Mouse (Mus musculus): ENCODE results near the gene Lcn12. TPM values are rescaled to one million over a fixed set of nuclear protein-coding genes. Genes with fewer than 3 reads are reported as not detected.

The Lcn12 gene
- polyA plus RNA-seq, 1 experiment from 2014 or later = not detected

- Histone ChIP-seq H3K9me3 (no peaks in the 10 kb centered on the region), H3K27me3 (no peaks in the 10 kb centered on the region), H3K36me3 (no peaks in the 10 kb centered on the region), H3K4me3 (no peak overlapping the region), H3K4me2 (no peak overlapping the region), H3K27ac (no peak overlapping the region), H3K4me1 (replicated peaks) (peaks cover 27% of the 10 kb centered on the region), H3K9ac (no peak overlapping the region)
- 78% methylated on average over 14 of the region's 14 CpGs for WGBS
- no peak for ATAC-seq (ENCODE audit: low FRiP score)
These were observed 26.0 kb downstream of the Lcn12 start for GRCm38 (mm10) chr2:25467606-25468303.

- ATAC-seq (ENCODE audit: low FRiP score) = no peak
- Histone ChIP-seq H3K9ac (peak overlapping the region; percentile 29; the same call in 1 of the 2 replicates), H3K27ac (no peak overlapping the region)
These were observed 27.7 kb downstream of the Lcn12 start for GRCm38 (mm10) chr2:25465816-25466635.

GRCm38 (mm10) chr2:25465256-25465655, 28.5 kb downstream of the Lcn12 start:
- no peak for ATAC-seq (ENCODE audit: low FRiP score)

More at GRCm38 (mm10) chr2:25465816-25466635, 27.7 kb downstream of the Lcn12 start:
- WGBS = 59% methylated on average over 10 of the region's 10 CpGs
- Histone ChIP-seq H3K4me1 (replicated peaks) (peaks cover 35% of the 10 kb centered on the region), H3K9me3 (no peaks in the 10 kb centered on the region), H3K36me3 (no peaks in the 10 kb centered on the region), H3K27me3 (no peaks in the 10 kb centered on the region), H3K4me3 (no peak overlapping the region), H3K4me2 (no peak overlapping the region)

GRCm38 (mm10) chr2:25463630-25464029, 30.1 kb downstream of the Lcn12 start:
- H3K4me1 ChIP-seq (replicated peaks) = peaks cover 35% of the 10 kb centered on the region
- no peaks in the 10 kb centered on the region for H3K27me3 ChIP-seq
- no peak overlapping the region for H3K9ac ChIP-seq
- ATAC-seq (ENCODE audit: low FRiP score) = no peak
- no peak overlapping the region for H3K4me3 ChIP-seq
- no peak overlapping the region for H3K4me2 ChIP-seq
- no peak overlapping the region for H3K27ac ChIP-seq
- peaks cover 9% of the 10 kb centered on the region for H3K36me3 ChIP-seq
- no peaks in the 10 kb centered on the region for H3K9me3 ChIP-seq
- 86% methylated on average over 3 of the region's 3 CpGs for WGBS

More at GRCm38 (mm10) chr2:25465256-25465655, 28.5 kb downstream of the Lcn12 start:
- H3K27me3 ChIP-seq = no peaks in the 10 kb centered on the region
- WGBS = 89% methylated on average over 2 of the region's 2 CpGs
- no peak overlapping the region for H3K4me2 ChIP-seq
- no peak overlapping the region for H3K4me3 ChIP-seq
- no peak overlapping the region for H3K9ac ChIP-seq
- no peaks in the 10 kb centered on the region for H3K9me3 ChIP-seq
- H3K4me1 ChIP-seq (replicated peaks) = peaks cover 35% of the 10 kb centered on the region
- H3K27ac ChIP-seq = no peak overlapping the region
- no peaks in the 10 kb centered on the region for H3K36me3 ChIP-seq

GRCm38 (mm10) chr2:25461407-25461806, 32.3 kb downstream of the Lcn12 start:
- 0 out of 2 replicates have a peak, but pooled peaks have one; percentile 8 for ATAC-seq (ENCODE audit: low FRiP score)
- peak overlapping the region; percentile 91 for H3K27ac ChIP-seq

GRCm38 (mm10) chr2:25460551-25461309, 33.0 kb downstream of the Lcn12 start, which contains the start of gene Paxx:
Gene Paxx (minus strand): TSS chr2:25461094.
- Histone ChIP-seq H3K27me3 (no peaks in the 10 kb centered on the region), H3K27ac (peak within 1 kb of the TSS; percentile 91), H3K4me3 (peak within 1 kb of the TSS; percentile 59), H3K36me3 (peaks cover 23% of the 10 kb centered on the region), H3K9me3 (no peaks in the 10 kb centered on the region), H3K4me1 (replicated peaks) (peaks cover 27% of the 10 kb centered on the region), H3K9ac (peak within 1 kb of the TSS; percentile 83), H3K4me2 (peak within 1 kb of the TSS; percentile 94)
- under 1% methylated on average over 48 of the region's 48 CpGs for WGBS
- peak; percentile 89 for ATAC-seq (ENCODE audit: low FRiP score)

More at GRCm38 (mm10) chr2:25461407-25461806, 32.3 kb downstream of the Lcn12 start:
- Histone ChIP-seq H3K4me2 (peak overlapping the region; percentile 94), H3K27me3 (no peaks in the 10 kb centered on the region), H3K4me1 (replicated peaks) (peaks cover 30% of the 10 kb centered on the region), H3K9me3 (no peaks in the 10 kb centered on the region), H3K9ac (peak overlapping the region; percentile 68), H3K36me3 (peaks cover 23% of the 10 kb centered on the region), H3K4me3 (peak overlapping the region; percentile 59)
- WGBS = 27% methylated on average over 3 of the region's 3 CpGs

GRCm38 (mm10) chr2:25460135-25460534, 33.6 kb downstream of the Lcn12 start:
- peak overlapping the region; percentile 94 for H3K4me2 ChIP-seq
- H3K9me3 ChIP-seq = no peaks in the 10 kb centered on the region
- peak overlapping the region; percentile 91 for H3K27ac ChIP-seq
- peaks cover 23% of the 10 kb centered on the region for H3K36me3 ChIP-seq
- H3K4me1 ChIP-seq (replicated peaks) = peaks cover 27% of the 10 kb centered on the region
- H3K4me3 ChIP-seq = peak overlapping the region; percentile 59
- H3K9ac ChIP-seq = peak overlapping the region; percentile 83
- H3K27me3 ChIP-seq = no peaks in the 10 kb centered on the region
- 39% methylated on average over 5 of the region's 5 CpGs for WGBS
- peak; percentile 40 for ATAC-seq (ENCODE audit: low FRiP score)

GRCm38 (mm10) chr2:25458911-25459310, 34.8 kb downstream of the Lcn12 start:
- Histone ChIP-seq H3K4me3 (peak overlapping the region; percentile 59; the same call in 1 of the 2 replicates), H3K27me3 (no peaks in the 10 kb centered on the region), H3K4me2 (peak overlapping the region; percentile 94), H3K9me3 (no peaks in the 10 kb centered on the region), H3K27ac (no peak overlapping the region), H3K4me1 (replicated peaks) (peaks cover 27% of the 10 kb centered on the region), H3K9ac (peak overlapping the region; percentile 83; the same call in 1 of the 2 replicates), H3K36me3 (peaks cover 23% of the 10 kb centered on the region)
- WGBS = 74% methylated on average over 5 of the region's 5 CpGs
- no peak for ATAC-seq (ENCODE audit: low FRiP score)

GRCm38 (mm10) chr2:25457022-25457896, 36.5 kb downstream of the Lcn12 start:
- Histone ChIP-seq H3K27ac (no peak overlapping the region), H3K4me1 (replicated peaks) (peaks cover 27% of the 10 kb centered on the region), H3K36me3 (peaks cover 23% of the 10 kb centered on the region), H3K27me3 (no peaks in the 10 kb centered on the region), H3K4me3 (no peak overlapping the region), H3K9ac (no peak overlapping the region), H3K4me2 (no peak overlapping the region), H3K9me3 (no peaks in the 10 kb centered on the region)
- ATAC-seq (ENCODE audit: low FRiP score) = no peak
- WGBS = 88% methylated on average over 9 of the region's 9 CpGs

- Histone ChIP-seq H3K4me2 (no peak within 1 kb of the TSS), H3K36me3 (peaks cover 23% of the 10 kb centered on the region), H3K9ac (no peak within 1 kb of the TSS), H3K4me3 (no peak within 1 kb of the TSS), H3K9me3 (no peaks in the 10 kb centered on the region), H3K27ac (0 out of 2 replicates have a peak within 1 kb of the TSS, but pooled peaks have one; percentile 8), H3K4me1 (replicated peaks) (peaks cover 22% of the 10 kb centered on the region), H3K27me3 (no peaks in the 10 kb centered on the region)
- ATAC-seq (ENCODE audit: low FRiP score) = no peak
- WGBS = 66% methylated on average over 14 of the region's 14 CpGs
These were observed 37.3 kb downstream of the Lcn12 start, which contains the start of gene Clic3 for GRCm38 (mm10) chr2:25456205-25456953. Gene Clic3 (plus strand): TSS chr2:25456838.
